Mouse (Mus musculus) urinary bladder, postnatal 10 days (tissue): ENCODE measurements around the gene Mis18bp1.
"Not testable (repeated sequence)": the region's sequence is repeated elsewhere in the genome, so short reads cannot be mapped to it uniquely, and the experiment has no call there.

Source experiments
- DNase-seq: peaks from one replicate; pipeline ENCODE4 v3.0.0; 2022; ENCODE audit warnings: low spot score

The Mis18bp1 gene

GRCm38 (mm10) chr12:65172021-65172951 lies at the start of gene Mis18bp1:
Mis18bp1 (minus strand) TSS chr12:65172604.
- peak; percentile 73 for DNase-seq

- DNase-seq = no peak
These were observed 44.0 kb upstream of the Mis18bp1 start for GRCm38 (mm10) chr12:65216404-65216840.

- DNase-seq = no peak
These were observed 34.0 kb upstream of the Mis18bp1 start for GRCm38 (mm10) chr12:65206431-65206830.

- DNase-seq = no peak
These were observed 29.4 kb upstream of the Mis18bp1 start for GRCm38 (mm10) chr12:65201812-65202211.

- DNase-seq = no peak
These were observed 21.7 kb upstream of the Mis18bp1 start for GRCm38 (mm10) chr12:65194003-65194530.

GRCm38 (mm10) chr12:65189213-65189612 lies 16.8 kb upstream of the Mis18bp1 start:
- DNase-seq = no peak

GRCm38 (mm10) chr12:65187365-65187764 lies 15.0 kb upstream of the Mis18bp1 start:
- no peak for DNase-seq

- DNase-seq = no peak
These were observed 1.3 kb upstream of the Mis18bp1 start for GRCm38 (mm10) chr12:65173736-65174135.

- not testable (repeated sequence) for DNase-seq
These were observed 555 bp upstream of the Mis18bp1 start for GRCm38 (mm10) chr12:65172959-65173358.

- DNase-seq = not testable (repeated sequence)
These were observed 36.3 kb downstream of the Mis18bp1 start for GRCm38 (mm10) chr12:65136121-65136520.

- no peak for DNase-seq
These were observed 53.0 kb downstream of the Mis18bp1 start for GRCm38 (mm10) chr12:65119451-65119850.

GRCm38 (mm10) chr12:65118968-65119367 lies 53.4 kb downstream of the Mis18bp1 start:
- no peak for DNase-seq

- not testable (repeated sequence) for DNase-seq
These were observed 57.4 kb downstream of the Mis18bp1 start for GRCm38 (mm10) chr12:65114978-65115377.

- DNase-seq = no peak
These were observed 58.5 kb downstream of the Mis18bp1 start for GRCm38 (mm10) chr12:65113925-65114324.

- DNase-seq = no peak
These were observed 59.6 kb downstream of the Mis18bp1 start for GRCm38 (mm10) chr12:65112811-65113210.

- DNase-seq = no peak
These were observed 60.9 kb downstream of the Mis18bp1 start for GRCm38 (mm10) chr12:65111503-65111902.

- DNase-seq = no peak
These were observed 63.7 kb downstream of the Mis18bp1 start for GRCm38 (mm10) chr12:65108746-65109145.
